Mouse (Mus musculus): ENCODE measurements around the gene Krt33a.

Gene Krt33a

DNA sequence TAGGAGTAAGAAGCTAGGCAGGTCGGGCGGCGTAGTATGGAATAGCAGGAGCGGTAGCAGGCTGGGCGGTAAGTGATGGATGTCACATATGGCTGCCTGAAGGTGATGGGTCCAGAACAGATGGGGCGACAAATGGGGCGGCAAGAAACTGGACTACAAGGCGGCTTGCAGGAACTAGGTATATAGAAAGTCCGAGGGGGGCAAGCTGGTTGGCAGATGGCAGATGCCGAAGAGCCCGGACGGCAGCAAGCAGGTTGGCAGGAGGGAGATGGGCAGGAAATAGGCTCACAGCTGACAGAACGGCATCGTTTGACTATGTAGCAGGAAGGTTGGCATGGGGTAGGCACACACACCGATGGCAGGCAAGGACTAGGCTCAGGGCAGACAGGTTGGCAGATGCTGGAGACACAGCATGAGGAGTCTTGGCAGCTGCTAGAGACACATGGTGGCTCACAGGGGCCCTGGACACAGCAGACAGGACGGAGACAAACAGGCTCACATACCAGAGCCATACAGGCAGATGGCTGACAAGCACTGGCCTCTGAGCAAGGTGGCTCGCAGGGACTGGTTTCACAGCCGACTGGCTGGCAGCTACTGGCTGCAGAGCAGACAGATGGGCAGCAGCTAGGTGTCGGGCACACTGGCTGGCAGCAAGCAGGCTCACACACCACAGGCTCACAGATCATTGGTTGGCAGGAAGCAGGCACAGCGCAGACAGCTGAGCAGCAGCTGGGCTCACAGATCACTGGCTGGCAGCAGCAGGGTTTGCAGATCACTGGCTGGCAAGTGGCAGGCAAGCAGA is 30.5 kb downstream of the Krt33a start:
- DNase-seq: peak; percentile 49

DNA sequence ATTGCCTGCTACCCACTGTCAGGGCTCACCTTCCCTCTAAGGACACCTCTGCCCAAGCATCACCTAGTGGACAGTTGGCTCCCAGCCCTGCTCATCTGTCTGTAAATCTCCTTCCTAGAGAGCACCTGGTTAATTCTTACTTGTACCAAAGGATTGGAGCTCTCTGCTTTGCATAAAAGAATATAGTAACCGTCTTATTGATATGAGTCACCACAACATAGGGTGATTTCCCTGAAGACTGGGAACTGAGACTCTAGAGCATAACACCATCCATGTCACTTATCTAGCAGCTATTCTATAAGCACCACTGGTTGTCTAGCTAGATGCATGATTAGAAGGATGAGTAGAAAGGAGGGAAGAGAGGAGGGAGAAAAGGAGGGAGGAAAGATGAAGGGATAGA is 32.6 kb downstream of the Krt33a start:
- no peak for DNase-seq

DNA sequence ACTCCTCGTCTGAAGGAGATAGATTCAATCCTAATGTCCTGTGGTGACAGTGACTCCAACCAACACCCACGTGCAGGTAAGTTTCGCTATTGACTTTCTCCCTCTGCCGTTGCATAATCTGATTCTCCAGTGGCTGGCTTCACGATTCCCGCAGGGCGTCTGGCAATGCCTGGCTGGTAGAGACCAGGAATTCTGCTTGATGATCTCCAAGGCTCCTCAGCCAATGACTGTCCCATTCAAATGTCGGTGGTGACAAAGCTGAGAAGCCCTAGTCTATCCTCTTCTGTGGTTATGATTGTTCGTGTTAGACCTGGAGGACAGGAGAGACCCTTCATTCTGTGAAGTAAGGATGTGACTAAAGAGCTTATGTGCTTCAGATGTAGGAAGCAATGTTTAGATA is 33.3 kb downstream of the Krt33a start:
- DNase-seq: no peak

DNA sequence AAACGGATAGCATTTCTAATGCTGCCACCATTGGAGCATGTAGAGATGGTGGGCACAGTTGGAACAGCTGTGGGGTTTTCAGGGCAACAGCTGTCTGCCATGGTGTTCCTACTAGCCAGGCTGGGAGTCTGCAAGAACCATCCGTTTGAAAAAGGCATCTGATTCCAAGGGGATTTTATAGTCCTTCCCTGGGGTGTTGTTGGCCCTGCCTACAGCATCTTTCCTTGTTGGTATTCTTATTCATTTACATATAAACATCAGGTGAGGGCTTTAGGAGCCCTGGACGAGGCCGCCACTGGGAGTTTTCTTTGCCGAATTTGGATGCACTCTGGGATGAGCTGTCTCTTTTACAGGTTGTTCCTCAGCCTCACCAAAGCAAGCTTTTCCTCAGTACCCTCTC is 37.1 kb downstream of the Krt33a start, which contains the start of gene Krtap29-1:
Gene Krtap29-1, minus strand, starts transcription at position 101 of the 400 bp plus-strand sequence.
- no peak for DNase-seq

DNA sequence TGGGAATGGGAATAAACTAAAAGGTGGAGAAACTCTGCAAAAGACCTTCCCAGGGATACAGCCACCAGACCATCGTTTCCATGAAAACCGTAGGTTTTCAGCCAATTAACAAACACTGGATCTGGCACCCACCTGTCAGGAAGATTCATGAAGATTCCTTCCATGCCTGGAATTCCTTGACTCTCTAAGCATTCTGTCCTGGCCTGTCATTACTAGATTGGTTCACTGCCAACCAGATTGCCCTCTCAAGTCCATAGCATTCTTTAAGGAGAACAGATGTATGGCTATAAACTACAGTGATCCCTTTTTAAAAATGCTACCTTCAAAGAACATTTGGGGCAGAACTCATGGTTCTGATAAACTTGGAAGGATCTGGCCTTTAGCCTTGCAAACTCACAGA is 50.1 kb downstream of the Krt33a start:
- DNase-seq: no peak

DNA sequence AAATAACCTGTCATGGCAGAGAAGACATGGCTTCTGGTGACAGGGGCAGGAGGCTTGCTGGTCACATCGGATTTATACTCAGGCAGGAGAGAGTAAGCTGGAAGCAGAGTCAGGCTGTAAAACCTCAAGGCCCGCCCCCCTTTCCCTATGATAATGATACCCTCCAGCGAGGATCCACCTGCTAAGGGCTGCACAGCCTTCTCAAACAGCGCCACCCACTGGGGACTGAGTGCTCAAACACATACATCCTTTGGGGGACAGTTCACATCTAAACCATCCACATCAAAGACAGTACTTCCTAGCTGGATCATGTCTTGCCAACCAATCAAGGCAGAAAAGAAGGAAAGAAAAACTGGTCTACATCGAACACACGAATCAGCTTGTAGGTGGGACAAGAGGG is 51.8 kb downstream of the Krt33a start:
- DNase-seq: no peak

Measured in right cerebral cortex, postnatal 14 days (tissue).